In genomic region chr2:180702701-180703149, GRCm38 (mm10) we compare ENCODE assay signal across 8 mouse cellular contexts. TPM values are rescaled to one million over a fixed set of nuclear protein-coding genes. Genes with fewer than 3 reads are reported as not detected.
DNase-seq lines count a peak whose midpoint lies in the region; ATAC-seq lines count a peak whose summit lies in the region.

No protein-coding gene starts in this region.

- H3K36me3 ChIP-seq in forebrain, embryonic 10.5 days (replicated peaks): peaks cover 29% of the 10 kb centered on the region
- H3K36me3 ChIP-seq in liver, embryonic 12.5 days: peaks cover 28% of the 10 kb centered on the region

- intact Hi-C loops in gastrocnemius, postnatal 36 days (cut with DNase I): no loop called here

- H3K4me2 ChIP-seq in liver, embryonic 12.5 days: peak overlapping the region; percentile 94

- DNase-seq in embryo, embryonic 10.5 days (ENCODE audit: low spot score): peak; percentile 39
- no peak for DNase-seq in embryo, embryonic 11 days
- DNase-seq in 416B (ENCODE audit: low read depth): peak; percentile 89
- no peak for DNase-seq in forebrain, embryonic 10.5 days (ENCODE audit: extremely low spot score, low spot score)
- DNase-seq in gastrocnemius, postnatal 36 days: no peak
- no peak for DNase-seq in urinary bladder, postnatal 10 days (ENCODE audit: low spot score)

- H3K9me3 ChIP-seq in forebrain, embryonic 10.5 days: no peaks in the 10 kb centered on the region
- no peaks in the 10 kb centered on the region for H3K9me3 ChIP-seq in liver, embryonic 12.5 days (replicated peaks)

- 36% methylated on average over 4 of the region's 4 CpGs for WGBS in forebrain, embryonic 10.5 days
- 47% methylated on average over 4 of the region's 4 CpGs for WGBS in liver, embryonic 12.5 days (ENCODE audit: insufficient replicate concordance)

- peaks cover 39% of the 10 kb centered on the region for H3K4me1 ChIP-seq in forebrain, embryonic 10.5 days
- H3K4me1 ChIP-seq in liver, embryonic 12.5 days: peaks cover 88% of the 10 kb centered on the region

- H3K4me3 ChIP-seq in forebrain, embryonic 10.5 days: peak overlapping the region; percentile 95
- peak overlapping the region; percentile 72 for H3K4me3 ChIP-seq in liver, embryonic 12.5 days

- peak overlapping the region; percentile 91 for H3K9ac ChIP-seq in liver, embryonic 12.5 days

- no peak for ATAC-seq in liver, embryonic 12.5 days
- ATAC-seq in erythroid progenitor cell, adult 5-6 weeks (replicated peaks; ENCODE audit: low FRiP score, poor library complexity, severe bottlenecking): no peak

- peak overlapping the region; percentile 97 for H3K27ac ChIP-seq in forebrain, embryonic 10.5 days
- peak overlapping the region; percentile 95 for H3K27ac ChIP-seq in liver, embryonic 12.5 days

- no peaks in the 10 kb centered on the region for H3K27me3 ChIP-seq in forebrain, embryonic 10.5 days (ENCODE audit: poor library complexity, severe bottlenecking)
- H3K27me3 ChIP-seq in liver, embryonic 12.5 days (replicated peaks): no peaks in the 10 kb centered on the region

RNA-seq across cellular contexts. Expression of gene Dido1, which starts 7.1 kb away (rescaled TPM):
- polyA plus RNA-seq in forebrain, embryonic 10.5 days (2016; fragmentation: Nextera tagmentation; extraction: Ambion mirVana): 33.8 and 34.3 TPM in 2 replicates
- 20.6 and 21.5 TPM in 2 replicates for polyA plus RNA-seq in liver, embryonic 12.5 days (2016; fragmentation: Nextera tagmentation; extraction: Ambion mirVana)
- 63.4 and 66.2 TPM in 2 replicates for total RNA-seq in erythroid progenitor cell, adult 5-6 weeks (2015; ENCODE audit: low replicate concordance)
- total RNA-seq in erythroid progenitor cell, adult 5-6 weeks (2017; ENCODE audit: low replicate concordance): 107 and 109 TPM in 2 replicates
- total RNA-seq in gastrocnemius, postnatal 36 days (2021): 10 to 100 TPM; 14.3 to 17.5 TPM

RNA-seq across cellular contexts. Expression of gene Gid8, which starts 7.2 kb away (rescaled TPM):
- polyA plus RNA-seq in forebrain, embryonic 10.5 days (2016; fragmentation: Nextera tagmentation; extraction: Ambion mirVana): 46.8 and 47.7 TPM in 2 replicates
- polyA plus RNA-seq in liver, embryonic 12.5 days (2016; fragmentation: Nextera tagmentation; extraction: Ambion mirVana): 102 and 111 TPM in 2 replicates
- total RNA-seq in erythroid progenitor cell, adult 5-6 weeks (2015; ENCODE audit: low replicate concordance): 193 and 195 TPM in 2 replicates
- total RNA-seq in erythroid progenitor cell, adult 5-6 weeks (2017; ENCODE audit: low replicate concordance): 276 and 301 TPM in 2 replicates
- 10 to 100 TPM; 32.1 to 33.8 TPM for total RNA-seq in gastrocnemius, postnatal 36 days (2021)

RNA-seq across cellular contexts. Expression of gene Slc17a9, which starts 22.3 kb away (rescaled TPM):
- polyA plus RNA-seq in forebrain, embryonic 10.5 days (2016; fragmentation: Nextera tagmentation; extraction: Ambion mirVana): 0.46 and 0.95 TPM in 2 replicates
- 4.3 and 4.9 TPM in 2 replicates for polyA plus RNA-seq in liver, embryonic 12.5 days (2016; fragmentation: Nextera tagmentation; extraction: Ambion mirVana)
- total RNA-seq in erythroid progenitor cell, adult 5-6 weeks (2015; ENCODE audit: low replicate concordance): 6.1 and 6.3 TPM in 2 replicates
- 0.38 and 2.6 TPM in 2 replicates for total RNA-seq in erythroid progenitor cell, adult 5-6 weeks (2017; ENCODE audit: low replicate concordance)
- under 1 TPM in 1 of 2 experiments, not detected in 1; 0.33 TPM for total RNA-seq in gastrocnemius, postnatal 36 days (2021)

Comparison
In these comparisons a context has a peak if more than half of its experiments do, and no peak if none do; other contexts are left out.
1. DNase-seq: peak in embryo, embryonic 10.5 days (single experiment) and 416B (single experiment); none in embryo, embryonic 11 days (single experiment), forebrain, embryonic 10.5 days (single experiment), gastrocnemius, postnatal 36 days (0 of 2) and urinary bladder, postnatal 10 days (single experiment).
2. RNA of gene Gid8, which starts 7.2 kb away (total RNA-seq): 193 to 301 TPM in erythroid progenitor cell, adult 5-6 weeks; 32.1 to 33.8 TPM in gastrocnemius, postnatal 36 days; every median in the first group is over 4 times any median in the second.